Mouse (Mus musculus) liver, embryonic 14.5 days (tissue): Measurements from ENCODE around the gene Entpd5.

Experiments
- CTCF ChIP-seq: IDR thresholded peaks from 2 replicates; pipeline ENCODE4 v1.5.1; 2016; ENCODE audit warnings: antibody characterized with exemption, low read depth, control low read depth
- EP300 ChIP-seq: IDR thresholded peaks from 2 replicates; pipeline ENCODE4 v1.6.1; 2016; ENCODE audit warnings: antibody characterized with exemption, low read depth

- TF ChIP-seq CTCF (no peak), EP300 (no peak)
Observed at GRCm38 (mm10) chr12:84365137-84365536, 43.7 kb downstream of the Entpd5 start.
